21 mouse cellular contexts compared by ENCODE assay signal in the genomic region with DNA sequence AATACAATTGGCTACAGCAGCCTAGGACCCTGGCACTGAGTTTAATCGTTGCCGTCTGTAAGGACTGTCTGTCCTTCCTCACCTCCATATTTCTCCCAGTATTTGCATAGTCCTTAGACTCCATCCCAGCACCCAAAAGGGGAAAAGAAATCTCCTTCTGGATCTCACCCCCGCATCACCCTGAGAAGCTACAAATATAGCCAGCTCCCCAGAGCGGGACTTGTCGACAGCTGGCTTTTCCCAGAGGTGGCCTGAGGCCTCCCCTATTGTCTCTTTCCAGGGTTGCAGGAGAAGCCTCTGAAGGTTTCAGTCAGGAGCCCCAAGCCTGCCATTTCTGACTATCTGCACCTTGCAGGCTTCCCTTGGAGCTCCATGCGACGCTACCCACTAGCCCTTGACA.
"Had no signal": no experiment of that assay in that cellular context is flagged by ENCODE, and none has a peak within 500 bp of the region (broad histone marks: within the 10 kb centered on the region; RNA-seq: fewer than 3 reads in every experiment).

No protein-coding gene starts in this region.

- H3K36me3 ChIP-seq: intestine, embryonic 15.5 days had no signal

- H3K27me3 ChIP-seq: heart, embryonic 12.5 days; intestine, embryonic 15.5 days; limb, embryonic 15.5 days; liver, embryonic 12.5 days had no signal

- ATAC-seq: inflammation-experienced regulatory T-cells, adult 6 months; intestine, embryonic 15.5 days; intestine, postnatal 0 days; liver, embryonic 12.5 days had no signal

- H3K9ac ChIP-seq: heart, embryonic 12.5 days; hindbrain, embryonic 14.5 days; intestine, embryonic 15.5 days; limb, embryonic 15.5 days; liver, embryonic 12.5 days; liver, embryonic 14.5 days had no signal

- H3K9me3 ChIP-seq: heart, embryonic 10.5 days; heart, embryonic 12.5 days; intestine, embryonic 15.5 days; limb, embryonic 15.5 days; liver, embryonic 12.5 days had no signal

- H3K4me2 ChIP-seq: heart, embryonic 12.5 days; hindbrain, embryonic 14.5 days; intestine, embryonic 15.5 days; limb, embryonic 15.5 days; liver, embryonic 12.5 days had no signal

- H3K4me3 ChIP-seq: gastrocnemius, adult 2 months; heart, embryonic 10.5 days; heart, embryonic 12.5 days; intestine, embryonic 15.5 days; layer of hippocampus, adult 2 months; limb, embryonic 15.5 days; liver, embryonic 12.5 days had no signal

- DNase-seq: gastrocnemius, adult 2 months; gastrocnemius, postnatal 10 days; gastrocnemius, postnatal 25 days; heart, adult 18-20 months; heart, postnatal 10 days; heart, postnatal 4 days; kidney, adult 18-20 months; kidney, adult 8-10 months; kidney, postnatal 10 days; kidney, postnatal 25 days; kidney, postnatal 4 days had no signal

- H3K27ac ChIP-seq: gastrocnemius, adult 2 months; hindbrain, embryonic 14.5 days; intestine, embryonic 15.5 days; liver, embryonic 12.5 days; liver, embryonic 14.5 days had no signal
